Comparison of ENCODE assay signal across 9 mouse cellular contexts in genomic region chr19:46869049-46869448, GRCm38 (mm10).
DNase-seq lines count a peak whose midpoint lies in the region; ATAC-seq lines count a peak whose summit lies in the region.
"Had no signal": no experiment of that assay in that cellular context is flagged by ENCODE, and none has a peak within 500 bp of the region (broad histone marks: within the 10 kb centered on the region; RNA-seq: fewer than 3 reads in every experiment).

No protein-coding gene starts in this region.

- no peaks in the 10 kb centered on the region for H3K9me3 ChIP-seq in heart, embryonic 16.5 days (replicated peaks; ENCODE audit: control insufficient read depth, low read length)
- H3K9me3 ChIP-seq in heart, embryonic 11.5 days (replicated peaks; ENCODE audit: control insufficient read depth, low read length) = no peaks in the 10 kb centered on the region
- no peaks in the 10 kb centered on the region for H3K9me3 ChIP-seq in midbrain, embryonic 15.5 days
- no peaks in the 10 kb centered on the region for H3K9me3 ChIP-seq in midbrain, embryonic 14.5 days (ENCODE audit: control insufficient read depth, low read length)

- H3K27me3 ChIP-seq in heart, embryonic 16.5 days (ENCODE audit: control insufficient read depth, insufficient read depth, low read length) = no peaks in the 10 kb centered on the region
- H3K27me3 ChIP-seq in heart, embryonic 11.5 days (ENCODE audit: control insufficient read depth, insufficient read depth, low read length) = no peaks in the 10 kb centered on the region
- no peaks in the 10 kb centered on the region for H3K27me3 ChIP-seq in midbrain, embryonic 15.5 days (replicated peaks)
- H3K27me3 ChIP-seq in midbrain, embryonic 14.5 days (ENCODE audit: control insufficient read depth, insufficient read depth, low read length) = no peaks in the 10 kb centered on the region
- H3K27me3 ChIP-seq: Patski had no signal

- H3K4me2 ChIP-seq in heart, embryonic 16.5 days (ENCODE audit: low read depth, low read length) = 0 out of 2 replicates have a peak overlapping the region, but pooled peaks have one; percentile 1
- no peak overlapping the region for H3K4me2 ChIP-seq in heart, embryonic 11.5 days
- no peak overlapping the region for H3K4me2 ChIP-seq in midbrain, embryonic 15.5 days
- no peak overlapping the region for H3K4me2 ChIP-seq in midbrain, embryonic 14.5 days (ENCODE audit: low read length)

- no peak overlapping the region for H3K27ac ChIP-seq in heart, embryonic 16.5 days (ENCODE audit: low read length)
- H3K27ac ChIP-seq in heart, embryonic 11.5 days (ENCODE audit: low read depth, low read length) = no peak overlapping the region
- H3K27ac ChIP-seq in midbrain, embryonic 15.5 days = no peak overlapping the region
- H3K27ac ChIP-seq in midbrain, embryonic 14.5 days (replicated peaks; ENCODE audit: low read depth, low read length) = no peak overlapping the region

- 56% methylated on average over 11 of the region's 11 CpGs for WGBS in heart, embryonic 16.5 days
- 62% methylated on average over 11 of the region's 11 CpGs for WGBS in heart, embryonic 11.5 days (ENCODE audit: insufficient replicate concordance)
- WGBS in midbrain, embryonic 15.5 days = 58% methylated on average over 11 of the region's 11 CpGs
- WGBS in midbrain, embryonic 14.5 days = 59% methylated on average over 11 of the region's 11 CpGs

- no peak overlapping the region for H3K9ac ChIP-seq in heart, embryonic 16.5 days (ENCODE audit: low read length)
- no peak overlapping the region for H3K9ac ChIP-seq in heart, embryonic 11.5 days (ENCODE audit: low read depth, low read length)
- no peak overlapping the region for H3K9ac ChIP-seq in midbrain, embryonic 15.5 days
- no peak overlapping the region for H3K9ac ChIP-seq in midbrain, embryonic 14.5 days (replicated peaks; ENCODE audit: low read length)

- peaks cover 2% of the 10 kb centered on the region; the same call in 1 of the 2 replicates for H3K4me1 ChIP-seq in heart, embryonic 16.5 days (ENCODE audit: control insufficient read depth, insufficient read depth, low read length)
- peaks cover 10% of the 10 kb centered on the region; the same call in 1 of the 2 replicates for H3K4me1 ChIP-seq in heart, embryonic 11.5 days (ENCODE audit: control insufficient read depth, insufficient read depth, low read length)
- H3K4me1 ChIP-seq in midbrain, embryonic 15.5 days = peaks cover 3% of the 10 kb centered on the region; the same call in 1 of the 2 replicates
- H3K4me1 ChIP-seq in midbrain, embryonic 14.5 days (ENCODE audit: control insufficient read depth, insufficient read depth, low read length) = no peaks in the 10 kb centered on the region

- no peak for DNase-seq in midbrain, embryonic 14.5 days
- DNase-seq in lung, postnatal 14 days = peak; percentile 17
- peak; percentile 55 for DNase-seq in thymus, postnatal 4 days
- DNase-seq in adrenal gland, postnatal 4 days (ENCODE audit: low spot score in 2 of 2) = no peak

- H3K4me3 ChIP-seq in heart, embryonic 16.5 days (ENCODE audit: low read length) = no peak overlapping the region
- no peak overlapping the region for H3K4me3 ChIP-seq in heart, embryonic 11.5 days (ENCODE audit: low read depth, low read length)
- no peak overlapping the region for H3K4me3 ChIP-seq in midbrain, embryonic 15.5 days
- no peak overlapping the region for H3K4me3 ChIP-seq in midbrain, embryonic 14.5 days (replicated peaks; ENCODE audit: low read depth, low read length)

- H3K36me3 ChIP-seq in heart, embryonic 16.5 days (ENCODE audit: control insufficient read depth, insufficient read depth) = no peaks in the 10 kb centered on the region
- no peaks in the 10 kb centered on the region for H3K36me3 ChIP-seq in heart, embryonic 11.5 days (ENCODE audit: control insufficient read depth, insufficient read depth, low read length)
- H3K36me3 ChIP-seq in midbrain, embryonic 15.5 days (replicated peaks) = no peaks in the 10 kb centered on the region
- no peaks in the 10 kb centered on the region for H3K36me3 ChIP-seq in midbrain, embryonic 14.5 days (ENCODE audit: control insufficient read depth, insufficient read depth, low read length)

- ATAC-seq in heart, embryonic 16.5 days (replicated peaks; ENCODE audit: extremely low read depth, insufficient read depth, low FRiP score) = no peak
- no peak for ATAC-seq in heart, embryonic 11.5 days (replicated peaks; ENCODE audit: insufficient number of reproducible peaks, low FRiP score, low TSS enrichment)
- ATAC-seq in midbrain, embryonic 15.5 days (replicated peaks) = peak; percentile 48; the same call in 1 of the 2 replicates
- no peak for ATAC-seq in midbrain, embryonic 14.5 days (ENCODE audit: low FRiP score, low TSS enrichment)
- ATAC-seq in granulocyte monocyte progenitor cell, adult 5-6 weeks (replicated peaks; ENCODE audit: poor library complexity, severe bottlenecking) = no peak

Comparison
In these comparisons a context has a peak if more than half of its experiments do, and no peak if none do; other contexts are left out.
1. DNase-seq: peak in lung, postnatal 14 days (single experiment) and thymus, postnatal 4 days (single experiment); none in midbrain, embryonic 14.5 days (single experiment) and adrenal gland, postnatal 4 days (0 of 2).